Mouse (Mus musculus) MEL (cell line): Measurements from ENCODE around the gene Mmachc.

Source experiments
- BHLHE40 ChIP-seq: IDR thresholded peaks from 2 replicates; pipeline ENCODE4 v1.6.1; 2012; ENCODE audit warnings: low read depth, mild to moderate bottlenecking, inconsistent platforms, low read length, improper control_type of control experiment, borderline replicate concordance
- CTCF ChIP-seq, 3 experiments: IDR thresholded peaks in 2 of 3; conservative IDR thresholded peaks in 1 of 3; 2 replicates each; pipeline ENCODE4 v1.5.1; 2011 to 2012; ENCODE audit warnings: low read length in 3 of 3, low read depth in 2 of 3, mild to moderate bottlenecking in 2 of 3, improper control_type of control experiment in 1 of 3, inconsistent platforms in 1 of 3, mixed read lengths in 1 of 3, moderate library complexity in 1 of 3; ENCODE audit not compliant: control insufficient read depth in 1 of 3, insufficient read depth in 1 of 3, poor library complexity in 1 of 3, severe bottlenecking in 1 of 3
- EP300 ChIP-seq, 2 experiments: IDR thresholded peaks; 2 replicates each; pipeline ENCODE4 v1.6.1; 2011; ENCODE audit warnings: improper control_type of control experiment in 2 of 2, low read length in 2 of 2, low read depth in 1 of 2, mild to moderate bottlenecking in 1 of 2
- MAX ChIP-seq: IDR thresholded peaks from 2 replicates; pipeline ENCODE4 v1.6.1; 2011; ENCODE audit warnings: low read length, improper control_type of control experiment
- MXI1 ChIP-seq: IDR thresholded peaks from 2 replicates; pipeline ENCODE4 v1.6.1; 2011; ENCODE audit warnings: mild to moderate bottlenecking, low read depth, low read length, improper control_type of control experiment
- POLR2A ChIP-seq, 2 experiments: IDR thresholded peaks; 2 replicates each; pipeline ENCODE4 v1.6.1; 2011 to 2012; ENCODE audit warnings: low read length in 2 of 2, mild to moderate bottlenecking in 2 of 2, control low read depth in 1 of 2, improper control_type of control experiment in 1 of 2, low read depth in 1 of 2, moderate library complexity in 1 of 2; ENCODE audit not compliant: control insufficient read depth in 1 of 2, insufficient read depth in 1 of 2, poor library complexity in 1 of 2
- POLR2AphosphoS2 ChIP-seq: IDR thresholded peaks from 2 replicates; pipeline ENCODE4 v1.6.1; 2011; ENCODE audit warnings: low read length, improper control_type of control experiment
- RCOR1 ChIP-seq: IDR thresholded peaks from 2 replicates; pipeline ENCODE4 v1.6.1; 2012; ENCODE audit warnings: low read depth, mild to moderate bottlenecking, inconsistent platforms, low read length, improper control_type of control experiment
- TAL1 ChIP-seq: IDR thresholded peaks from 2 replicates; pipeline ENCODE4 v1.6.1; 2012; ENCODE audit warnings: mild to moderate bottlenecking, inconsistent platforms, low read length, moderate library complexity, mixed read lengths
- TBP ChIP-seq: IDR thresholded peaks from 2 replicates; pipeline ENCODE4 v1.8.0; 2011; ENCODE audit warnings: low read depth, low read length, improper control_type of control experiment
- UBTF ChIP-seq: IDR thresholded peaks from 2 replicates; pipeline ENCODE4 v1.6.1; 2012; ENCODE audit warnings: low read depth, mild to moderate bottlenecking, inconsistent platforms, low read length, improper control_type of control experiment, moderate library complexity, borderline replicate concordance; ENCODE audit not compliant: insufficient read depth
- ZC3H11A ChIP-seq: IDR thresholded peaks from 2 replicates; pipeline ENCODE4 v1.6.1; 2012; ENCODE audit warnings: low read depth, mild to moderate bottlenecking, inconsistent platforms, low read length, improper control_type of control experiment
- ZNF384 ChIP-seq: IDR thresholded peaks from 2 replicates; pipeline ENCODE4 v1.6.1; 2012; ENCODE audit warnings: low read depth, mild to moderate bottlenecking, inconsistent platforms, low read length, improper control_type of control experiment

DNA sequence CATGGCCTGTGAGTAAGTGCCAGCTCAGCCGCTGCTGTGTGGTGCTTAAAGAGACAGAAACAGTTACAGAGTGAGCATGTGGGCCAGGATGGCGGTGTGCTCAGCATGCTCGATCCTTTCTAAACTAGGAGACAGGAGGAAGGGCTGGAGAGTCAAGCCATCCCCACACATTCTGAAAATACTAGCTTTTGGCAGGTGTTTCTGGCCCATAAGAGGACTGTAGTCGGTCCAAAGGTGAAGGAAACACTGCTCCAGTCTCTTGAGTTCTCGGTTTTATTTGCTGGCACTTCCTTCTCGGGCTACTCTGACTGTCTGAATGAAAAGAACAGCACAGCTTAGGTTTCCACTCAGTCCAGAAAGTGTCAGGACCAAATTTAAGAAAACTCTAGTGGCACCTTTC lies 47.4 kb downstream of the Mmachc start:
- no peak for TF ChIP-seq EP300 (IDR thresholded peaks at IDR 0.05; ENCODE audit: low read depth in 1 of 2, low read length in 2 of 2)
- no peak for TF ChIP-seq POLR2A (IDR thresholded peaks at IDR 0.05; ENCODE audit: control insufficient read depth in 1 of 2, insufficient read depth in 1 of 2, low read depth in 1 of 2, low read length in 2 of 2, poor library complexity in 1 of 2)
- TF ChIP-seq CTCF (IDR thresholded peaks at IDR 0.05 in 2 of 3, conservative IDR thresholded peaks at IDR 0.05 in 1 of 3; ENCODE audit: control insufficient read depth in 1 of 3, insufficient read depth in 1 of 3, low read depth in 2 of 3, low read length in 3 of 3, poor library complexity in 1 of 3, severe bottlenecking in 1 of 3), result no peak
- TF ChIP-seq MAX, result no peak
- TF ChIP-seq ZNF384, result no peak
- TF ChIP-seq UBTF, result no peak
- no peak for TF ChIP-seq RCOR1
- no peak for TF ChIP-seq TAL1
- no peak for TF ChIP-seq BHLHE40
- TF ChIP-seq MXI1, result no peak
- no peak for TF ChIP-seq POLR2AphosphoS2
- no peak for TF ChIP-seq TBP
- no peak for TF ChIP-seq ZC3H11A
